Mouse (Mus musculus): Measurements from ENCODE around the gene Tulp4. TPM values are rescaled to one million over a fixed set of nuclear protein-coding genes. Genes with fewer than 3 reads are reported as not detected.

The Tulp4 gene
- polyA plus RNA-seq, 2 experiments, result 4.7 to 21.4 TPM

GRCm38 (mm10) chr17:6198670-6199069 is 92.4 kb downstream of the Tulp4 start:
- ATAC-seq (ENCODE audit: insufficient read depth), result no peak
- 56% methylated on average over 6 of the region's 6 CpGs for WGBS (ENCODE audit: insufficient replicate concordance)
- TF ChIP-seq EP300 (IDR thresholded peaks at IDR 0.05; ENCODE audit: low read depth), result no peak
- TF ChIP-seq CTCF (IDR thresholded peaks at IDR 0.05; ENCODE audit: low read depth), result no peak

DNA sequence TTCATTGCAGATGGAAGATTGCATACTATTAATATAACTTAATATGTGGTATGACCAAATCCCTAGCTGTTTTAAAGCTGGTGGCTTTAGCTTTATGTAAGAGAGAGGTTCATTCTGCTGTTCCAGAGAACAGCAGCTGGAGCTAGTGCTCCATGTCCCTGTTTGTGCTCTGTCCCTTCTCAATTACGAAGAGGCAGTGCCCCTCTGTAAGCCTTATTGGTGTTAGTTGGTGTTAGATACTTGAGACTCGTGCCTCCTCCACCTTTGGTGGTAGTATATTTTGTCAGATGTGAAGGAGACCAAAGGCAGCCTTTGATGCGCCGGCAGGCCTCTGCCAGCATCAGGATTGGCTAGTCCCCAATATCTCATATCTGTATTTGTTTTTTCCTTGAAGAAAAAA is 92.9 kb downstream of the Tulp4 start:
- Histone ChIP-seq H3K9ac (replicated peaks) (no peak overlapping the region), H3K4me3 (ENCODE audit: insufficient read depth in 1 of 2, low read depth in 2 of 2, low read length in 2 of 2) (no peak overlapping the region), H3K36me3 (replicated peaks; ENCODE audit: control insufficient read depth, insufficient read depth, low read depth) (no peaks in the 10 kb centered on the region), H3K27me3 (ENCODE audit: control insufficient read depth, insufficient read depth, low read length) (no peaks in the 10 kb centered on the region), H3K9me3 (ENCODE audit: control insufficient read depth, low read length) (no peaks in the 10 kb centered on the region), H3K4me1 (replicated peaks; ENCODE audit: control insufficient read depth in 2 of 2, insufficient read depth in 2 of 2, low read length in 1 of 2) (no peaks in the 10 kb centered on the region), H3K27ac (no peak overlapping the region), H3K4me2 (ENCODE audit: low read depth) (no peak overlapping the region)
- no peak for TF ChIP-seq EP300 (IDR thresholded peaks at IDR 0.05; ENCODE audit: low read depth)
- 39% methylated on average over 4 of the region's 4 CpGs for WGBS (ENCODE audit: insufficient replicate concordance)
- DNase-seq (ENCODE audit: low read depth in 3 of 3, low spot score in 3 of 3), result no peak
- ATAC-seq (ENCODE audit: insufficient read depth), result no peak

More at GRCm38 (mm10) chr17:6198670-6199069, 92.4 kb downstream of the Tulp4 start:
- DNase-seq (ENCODE audit: low read depth in 3 of 3, low spot score in 3 of 3), result no peak
- no peak overlapping the region for H3K4me3 ChIP-seq (ENCODE audit: insufficient read depth in 1 of 2, low read depth in 2 of 2, low read length in 2 of 2)
- no peak overlapping the region for H3K9ac ChIP-seq (replicated peaks)
- no peak overlapping the region for H3K27ac ChIP-seq
- H3K4me1 ChIP-seq (replicated peaks; ENCODE audit: control insufficient read depth in 2 of 2, insufficient read depth in 2 of 2, low read length in 1 of 2), result no peaks in the 10 kb centered on the region
- no peaks in the 10 kb centered on the region for H3K36me3 ChIP-seq (replicated peaks; ENCODE audit: control insufficient read depth, insufficient read depth, low read depth)
- no peaks in the 10 kb centered on the region for H3K27me3 ChIP-seq (ENCODE audit: control insufficient read depth, insufficient read depth, low read length)
- no peak overlapping the region for H3K4me2 ChIP-seq (ENCODE audit: low read depth)
- H3K9me3 ChIP-seq (ENCODE audit: control insufficient read depth, low read length), result no peaks in the 10 kb centered on the region

DNA sequence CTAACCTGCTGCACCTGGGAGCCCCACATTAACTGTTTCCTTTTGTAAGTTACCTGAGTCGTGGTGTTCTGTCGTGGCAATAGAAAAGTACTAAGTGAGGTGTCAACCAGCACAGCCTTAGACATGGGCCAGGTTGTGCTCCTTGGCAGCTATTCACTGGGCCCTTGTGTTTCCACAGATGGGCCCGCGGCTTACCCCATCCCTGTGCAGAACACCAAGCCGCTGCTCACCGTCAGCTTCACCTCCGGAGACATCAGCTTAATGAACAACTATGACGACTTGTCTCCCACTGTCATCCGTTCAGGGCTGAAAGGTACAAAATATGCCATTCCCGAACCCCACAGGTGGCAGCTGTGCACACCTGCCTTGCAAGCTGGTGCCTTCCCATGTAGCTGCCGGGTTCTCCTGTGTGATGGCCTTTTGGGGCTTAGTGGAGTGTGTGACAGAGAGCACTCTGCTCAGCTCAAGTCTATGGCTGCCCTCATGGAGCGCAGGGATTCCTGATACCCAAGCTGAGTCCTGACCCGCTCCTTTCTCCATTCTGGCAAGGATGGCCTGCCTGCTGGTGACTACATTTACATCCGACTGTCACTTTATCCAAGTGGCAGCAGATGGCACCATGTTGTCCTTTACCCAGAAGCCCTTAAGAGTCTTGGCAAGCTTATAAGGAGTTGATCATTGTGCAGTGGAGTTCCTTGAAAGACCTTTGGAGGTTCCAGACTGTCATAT is 95.4 kb downstream of the Tulp4 start:
- H3K4me1 ChIP-seq (replicated peaks; ENCODE audit: control insufficient read depth in 2 of 2, insufficient read depth in 2 of 2, low read length in 1 of 2), result no peaks in the 10 kb centered on the region
- no peak overlapping the region for H3K27ac ChIP-seq
- whole genome bisulfite sequencing (ENCODE audit: insufficient replicate concordance), result 70% methylated on average over 14 of the region's 14 CpGs
- TF ChIP-seq EP300 (IDR thresholded peaks at IDR 0.05; ENCODE audit: low read depth), result no peak
- TF ChIP-seq CTCF (IDR thresholded peaks at IDR 0.05; ENCODE audit: low read depth), result no peak
- H3K9me3 ChIP-seq (ENCODE audit: control insufficient read depth, low read length), result no peaks in the 10 kb centered on the region
- H3K4me3 ChIP-seq (ENCODE audit: insufficient read depth in 1 of 2, low read depth in 2 of 2, low read length in 2 of 2), result no peak overlapping the region
- DNase-seq (ENCODE audit: low read depth in 3 of 3, low spot score in 3 of 3), result no peak
- no peak overlapping the region for H3K9ac ChIP-seq (replicated peaks)
- H3K36me3 ChIP-seq (replicated peaks; ENCODE audit: control insufficient read depth, insufficient read depth, low read depth), result no peaks in the 10 kb centered on the region
- ATAC-seq (ENCODE audit: insufficient read depth), result no peak
- H3K4me2 ChIP-seq (ENCODE audit: low read depth), result no peak overlapping the region
- H3K27me3 ChIP-seq (ENCODE audit: control insufficient read depth, insufficient read depth, low read length), result no peaks in the 10 kb centered on the region

DNA sequence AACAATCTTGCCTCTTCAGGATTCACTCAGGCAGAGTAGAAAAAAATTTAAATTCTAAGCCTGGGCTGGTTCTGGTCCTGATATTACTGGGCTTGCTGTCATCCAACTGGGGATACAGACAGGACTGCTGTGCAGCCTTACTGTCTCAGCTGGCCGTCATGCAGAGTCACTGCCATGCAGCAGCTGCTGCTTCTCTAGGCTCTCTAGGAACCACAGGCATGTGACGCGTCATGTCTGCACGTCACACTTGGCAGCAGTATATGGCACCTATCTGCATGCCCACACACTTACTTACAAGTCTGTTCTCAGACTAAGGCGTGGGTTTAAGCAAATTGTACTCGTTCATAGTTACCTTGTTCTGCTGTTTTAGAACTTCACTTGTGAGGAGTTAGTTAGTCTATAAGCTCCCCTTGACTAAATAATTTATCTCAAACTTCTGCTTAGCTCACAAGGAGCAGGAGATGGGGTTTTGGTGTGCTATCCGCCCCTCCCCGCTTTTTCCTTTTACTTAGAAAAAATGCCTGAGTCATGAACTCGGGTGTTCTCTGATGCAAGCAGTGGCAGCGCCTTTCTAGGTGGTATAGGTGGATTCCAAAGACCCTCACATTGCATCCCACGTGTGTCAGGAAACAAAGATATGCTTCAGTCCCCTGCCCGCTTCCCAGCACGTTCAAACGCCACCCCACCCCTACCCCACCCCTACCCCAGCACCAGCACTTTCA is 96.3 kb downstream of the Tulp4 start:
- Histone ChIP-seq H3K4me1 (replicated peaks; ENCODE audit: control insufficient read depth in 2 of 2, insufficient read depth in 2 of 2, low read length in 1 of 2) (no peaks in the 10 kb centered on the region), H3K27ac (no peak overlapping the region), H3K4me3 (ENCODE audit: insufficient read depth in 1 of 2, low read depth in 2 of 2, low read length in 2 of 2) (no peak overlapping the region), H3K27me3 (ENCODE audit: control insufficient read depth, insufficient read depth, low read length) (no peaks in the 10 kb centered on the region), H3K36me3 (replicated peaks; ENCODE audit: control insufficient read depth, insufficient read depth, low read depth) (no peaks in the 10 kb centered on the region), H3K4me2 (ENCODE audit: low read depth) (no peak overlapping the region), H3K9me3 (ENCODE audit: control insufficient read depth, low read length) (no peaks in the 10 kb centered on the region), H3K9ac (replicated peaks) (no peak overlapping the region)
- WGBS (ENCODE audit: insufficient replicate concordance), result 61% methylated on average over 14 of the region's 14 CpGs
- ATAC-seq (ENCODE audit: insufficient read depth) (no peak), DNase-seq (ENCODE audit: low read depth in 3 of 3, low spot score in 3 of 3) (no peak)
- no peak for TF ChIP-seq CTCF (IDR thresholded peaks at IDR 0.05; ENCODE audit: low read depth)
- no peak for TF ChIP-seq EP300 (IDR thresholded peaks at IDR 0.05; ENCODE audit: low read depth)

GRCm38 (mm10) chr17:6203126-6203525 is 96.9 kb downstream of the Tulp4 start:
- no peak overlapping the region for H3K9ac ChIP-seq (replicated peaks)
- TF ChIP-seq CTCF (IDR thresholded peaks at IDR 0.05; ENCODE audit: low read depth), result no peak
- no peak for TF ChIP-seq EP300 (IDR thresholded peaks at IDR 0.05; ENCODE audit: low read depth)
- H3K4me3 ChIP-seq (ENCODE audit: insufficient read depth in 1 of 2, low read depth in 2 of 2, low read length in 2 of 2), result no peak overlapping the region
- ATAC-seq (ENCODE audit: insufficient read depth) (no peak), DNase-seq (ENCODE audit: low read depth in 3 of 3, low spot score in 3 of 3) (no peak)
- H3K4me2 ChIP-seq (ENCODE audit: low read depth), result no peak overlapping the region
- no peaks in the 10 kb centered on the region for H3K9me3 ChIP-seq (ENCODE audit: control insufficient read depth, low read length)
- H3K4me1 ChIP-seq (replicated peaks; ENCODE audit: control insufficient read depth in 2 of 2, insufficient read depth in 2 of 2, low read length in 1 of 2), result no peaks in the 10 kb centered on the region
- no peaks in the 10 kb centered on the region for H3K36me3 ChIP-seq (replicated peaks; ENCODE audit: control insufficient read depth, insufficient read depth, low read depth)
- no peak overlapping the region for H3K27ac ChIP-seq
- 63% methylated on average over 7 of the region's 7 CpGs for WGBS (ENCODE audit: insufficient replicate concordance)
- no peaks in the 10 kb centered on the region for H3K27me3 ChIP-seq (ENCODE audit: control insufficient read depth, insufficient read depth, low read length)
